Mouse (Mus musculus) lung, postnatal 0 days (tissue): ENCODE measurements at regions not wholly inside any gene's neighbourhood (a gene's known extent, or its start where the extent isn't known, plus 50 kb on each side); places are given as distances from the start of the nearest gene placed in this dataset.

Experiments
- CTCF ChIP-seq: IDR thresholded peaks from 2 replicates; pipeline ENCODE4 v1.5.1; 2016; ENCODE audit warnings: antibody characterized with exemption, mild to moderate bottlenecking
- EP300 ChIP-seq: IDR thresholded peaks from 2 replicates; pipeline ENCODE4 v1.6.1; 2016; ENCODE audit warnings: antibody characterized with exemption, mild to moderate bottlenecking, control low read depth

- TF ChIP-seq EP300 (peak; percentile 79), CTCF (no peak)
Observed at GRCm38 (mm10) chr16:12696939-12697621, 412.4 kb upstream of the Ercc4 start.
